Mouse (Mus musculus) left cerebral cortex, adult 11 months (tissue): ENCODE measurements at regions not wholly inside any gene's neighbourhood (a gene's known extent, or its start where the extent isn't known, plus 50 kb on each side); places are given as distances from the start of the nearest gene placed in this dataset.
A peak's percentile ranks its signal among the peaks of the same experiment; 100 is the strongest.

Source experiments
- DNase-seq: peaks from one replicate; pipeline ENCODE4 v3.0.0; 2022; ENCODE audit warnings: low spot score

- DNase-seq, result no peak
Observed at GRCm38 (mm10) chr8:8054224-8054916, 606.7 kb downstream of the Efnb2 start.

GRCm38 (mm10) chr8:8051186-8051585 is 609.9 kb downstream of the Efnb2 start:
- DNase-seq, result no peak

- DNase-seq, result no peak
Observed at GRCm38 (mm10) chr8:8050778-8051177, 610.3 kb downstream of the Efnb2 start.

- DNase-seq, result no peak
Observed at GRCm38 (mm10) chr8:8044926-8045325, 616.1 kb downstream of the Efnb2 start.

GRCm38 (mm10) chr8:8044296-8044695 is 616.7 kb downstream of the Efnb2 start:
- no peak for DNase-seq

- DNase-seq, result no peak
Observed at GRCm38 (mm10) chr8:8037929-8038328, 623.1 kb downstream of the Efnb2 start.

- DNase-seq, result no peak
Observed at GRCm38 (mm10) chr8:8011151-8011550, 649.9 kb downstream of the Efnb2 start.

GRCm38 (mm10) chr8:7994905-7995304 is 666.1 kb downstream of the Efnb2 start:
- DNase-seq, result no peak

- DNase-seq, result no peak
Observed at GRCm38 (mm10) chr8:7988820-7989219, 672.2 kb downstream of the Efnb2 start.

- DNase-seq, result no peak
Observed at GRCm38 (mm10) chr8:7977020-7977419, 684.0 kb downstream of the Efnb2 start.

- no peak for DNase-seq
Observed at GRCm38 (mm10) chr8:7973791-7974190, 687.3 kb downstream of the Efnb2 start.

GRCm38 (mm10) chr8:7964276-7964675 is 696.8 kb downstream of the Efnb2 start:
- DNase-seq, result no peak

GRCm38 (mm10) chr8:7956745-7957144 is 704.3 kb downstream of the Efnb2 start:
- no peak for DNase-seq

- DNase-seq, result no peak
Observed at GRCm38 (mm10) chr8:7954851-7955250, 706.2 kb downstream of the Efnb2 start.

- DNase-seq, result no peak
Observed at GRCm38 (mm10) chr8:7945966-7946775, 714.9 kb downstream of the Efnb2 start.

GRCm38 (mm10) chr8:7936596-7936995 is 724.4 kb downstream of the Efnb2 start:
- no peak for DNase-seq

- DNase-seq, result no peak
Observed at GRCm38 (mm10) chr8:7919416-7919815, 741.6 kb downstream of the Efnb2 start.

- no peak for DNase-seq
Observed at GRCm38 (mm10) chr8:7894338-7894737, 766.7 kb downstream of the Efnb2 start.

- peak; percentile 19 for DNase-seq
Observed at GRCm38 (mm10) chr8:7853169-7853568, 807.9 kb downstream of the Efnb2 start.

- DNase-seq, result no peak
Observed at GRCm38 (mm10) chr8:7850573-7850972, 810.5 kb downstream of the Efnb2 start.

GRCm38 (mm10) chr8:7831948-7832347 is 829.1 kb downstream of the Efnb2 start:
- DNase-seq, result no peak

- DNase-seq, result no peak
Observed at GRCm38 (mm10) chr8:7827811-7828210, 833.2 kb downstream of the Efnb2 start.

- DNase-seq, result no peak
Observed at GRCm38 (mm10) chr8:7808395-7808794, 852.6 kb downstream of the Efnb2 start.
